Mouse (Mus musculus): Measurements from ENCODE around the gene Oaz1. TPM values are rescaled to one million over a fixed set of nuclear protein-coding genes. Genes with fewer than 3 reads are reported as not detected.

The Oaz1 gene
- total RNA-seq (2014; rRNA removed; ENCODE audit: low replicate concordance) (2,373 and 2,460 TPM in 2 replicates), polyA plus RNA-seq (2015; fragmentation: Nextera tagmentation; extraction: Ambion mirVana) (1,975 and 1,990 TPM in 2 replicates)

DNA sequence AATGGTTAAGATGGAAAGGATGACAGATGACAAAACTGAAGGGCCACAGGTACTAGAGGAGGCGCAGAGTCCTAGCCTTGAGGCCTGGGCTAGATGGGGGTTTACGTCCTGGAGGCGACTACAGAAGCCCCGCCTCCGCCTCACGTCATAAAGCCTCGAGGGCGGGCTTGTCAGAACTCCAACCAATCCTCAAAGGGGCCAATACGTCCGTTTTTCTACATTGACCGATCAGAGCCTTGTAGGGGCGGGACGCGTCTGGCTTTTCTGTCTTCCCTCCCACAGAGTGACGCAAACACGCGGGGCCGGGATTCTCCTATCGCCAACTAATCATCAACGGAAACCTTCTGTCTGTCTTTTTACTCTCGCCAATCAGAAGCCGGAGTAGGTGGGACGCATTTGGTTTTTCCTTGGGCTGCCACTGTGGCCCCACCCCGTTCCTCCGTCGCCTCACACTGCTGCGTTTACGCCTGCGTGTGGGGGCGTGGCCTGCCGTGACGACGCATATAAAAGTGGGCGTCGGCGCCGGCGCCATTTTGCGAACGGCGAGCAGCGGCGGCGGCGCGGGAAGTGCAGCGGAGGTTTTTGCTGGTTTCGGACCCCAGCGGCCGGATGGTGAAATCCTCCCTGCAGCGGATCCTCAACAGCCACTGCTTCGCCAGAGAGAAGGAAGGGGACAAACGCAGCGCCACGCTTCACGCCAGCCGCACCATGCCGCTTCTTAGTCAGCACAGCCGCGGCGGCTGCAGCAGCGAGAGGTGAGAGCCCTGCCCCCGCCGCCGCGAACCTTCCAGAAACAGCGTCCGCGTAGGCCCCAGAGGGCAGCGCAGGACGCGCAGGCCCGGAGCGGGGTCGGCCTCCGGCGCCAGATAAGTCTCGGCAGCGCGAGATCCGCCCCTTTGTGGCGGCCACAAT is at the start of gene Oaz1:
TSS of gene Oaz1 (plus strand) at position 506 of the 912 bp plus-strand sequence.
- TF ChIP-seq EP300 (IDR thresholded peaks at IDR 0.05; ENCODE audit: low read depth): no peak
- TF ChIP-seq CTCF (IDR thresholded peaks at IDR 0.05; ENCODE audit: low read depth): no peak
- DNase-seq (ENCODE audit: low spot score) (peak; percentile 99), ATAC-seq (ENCODE audit: insufficient read depth, low read depth) (peak; percentile 96)
- H3K4me2 ChIP-seq (ENCODE audit: low read depth, low read length): peak within 1 kb of the TSS; percentile 95
- H3K4me3 ChIP-seq (ENCODE audit: low read depth, low read length): peak within 1 kb of the TSS; percentile 88
- WGBS: under 1% methylated on average over 76 of the region's 82 CpGs
- H3K4me1 ChIP-seq (ENCODE audit: control insufficient read depth, insufficient read depth): peaks cover 20% of the 10 kb centered on the region
- H3K27ac ChIP-seq (ENCODE audit: low read depth): peak within 1 kb of the TSS; percentile 95
- H3K36me3 ChIP-seq (replicated peaks; ENCODE audit: control insufficient read depth, insufficient read depth, low read length): peaks cover 23% of the 10 kb centered on the region
- no peaks in the 10 kb centered on the region for H3K27me3 ChIP-seq (ENCODE audit: control insufficient read depth, insufficient read depth, low read length)
- H3K9me3 ChIP-seq (replicated peaks; ENCODE audit: control insufficient read depth, low read length): no peaks in the 10 kb centered on the region
- peak within 1 kb of the TSS; percentile 94 for H3K9ac ChIP-seq (replicated peaks; ENCODE audit: low read depth, low read length)

DNA sequence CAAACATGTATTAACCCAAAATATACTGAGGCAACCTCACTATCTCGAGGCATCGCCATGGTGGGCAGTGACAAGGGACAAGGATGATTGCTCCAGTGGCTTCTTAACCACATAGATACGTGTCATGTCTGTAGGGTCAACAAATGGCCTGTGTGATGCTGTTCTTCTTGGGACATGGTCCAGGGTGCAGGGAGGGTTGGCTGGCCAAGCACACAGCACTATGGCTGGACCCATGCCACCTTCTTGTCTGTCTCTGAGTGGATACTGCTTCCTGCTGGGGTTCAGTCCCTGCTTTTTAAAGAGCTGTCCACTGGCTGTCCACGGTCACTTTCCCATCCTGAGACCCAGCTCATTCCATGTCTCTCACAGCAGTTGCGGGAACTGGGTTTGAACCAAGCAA is 49.3 kb upstream of the Oaz1 start:
- Histone ChIP-seq H3K9ac (replicated peaks; ENCODE audit: low read depth, low read length) (no peak overlapping the region), H3K9me3 (replicated peaks; ENCODE audit: control insufficient read depth, low read length) (no peaks in the 10 kb centered on the region), H3K36me3 (replicated peaks; ENCODE audit: control insufficient read depth, insufficient read depth, low read length) (peaks cover 82% of the 10 kb centered on the region), H3K27me3 (ENCODE audit: control insufficient read depth, insufficient read depth, low read length) (no peaks in the 10 kb centered on the region), H3K4me2 (ENCODE audit: low read depth, low read length) (no peak overlapping the region), H3K27ac (ENCODE audit: low read depth) (no peak overlapping the region), H3K4me3 (ENCODE audit: low read depth, low read length) (no peak overlapping the region), H3K4me1 (ENCODE audit: control insufficient read depth, insufficient read depth) (peaks cover 29% of the 10 kb centered on the region)
- TF ChIP-seq EP300 (IDR thresholded peaks at IDR 0.05; ENCODE audit: low read depth) (no peak), CTCF (IDR thresholded peaks at IDR 0.05; ENCODE audit: low read depth) (no peak)
- WGBS: 75% methylated on average over 5 of the region's 5 CpGs
- no peak for ATAC-seq (ENCODE audit: insufficient read depth, low read depth)
- DNase-seq (ENCODE audit: low spot score): no peak

DNA sequence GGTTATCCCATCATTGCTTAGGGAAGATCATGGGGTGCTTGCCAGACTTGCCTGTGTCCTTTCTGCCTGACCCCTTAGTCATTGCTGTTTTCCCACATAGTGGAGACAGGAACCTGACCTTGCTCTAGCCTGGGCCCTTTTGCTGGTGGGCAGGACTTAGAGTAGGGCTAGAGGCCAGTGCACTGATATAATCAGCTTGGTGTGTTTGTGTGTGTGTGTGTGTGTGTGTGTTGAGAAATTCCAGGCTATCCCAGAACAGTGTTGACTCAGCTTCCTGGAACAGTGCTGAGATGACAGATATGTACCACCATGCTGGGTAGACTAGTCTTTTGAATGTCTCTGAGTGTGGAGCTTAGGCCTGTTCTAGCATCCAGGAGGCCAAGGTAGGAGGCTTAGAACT is 46.9 kb upstream of the Oaz1 start:
- no peaks in the 10 kb centered on the region for H3K9me3 ChIP-seq (replicated peaks; ENCODE audit: control insufficient read depth, low read length)
- H3K4me1 ChIP-seq (ENCODE audit: control insufficient read depth, insufficient read depth): peaks cover 14% of the 10 kb centered on the region
- no peak overlapping the region for H3K4me2 ChIP-seq (ENCODE audit: low read depth, low read length)
- TF ChIP-seq CTCF (IDR thresholded peaks at IDR 0.05; ENCODE audit: low read depth): no peak
- TF ChIP-seq EP300 (IDR thresholded peaks at IDR 0.05; ENCODE audit: low read depth): no peak
- DNase-seq (ENCODE audit: low spot score) (no peak), ATAC-seq (ENCODE audit: insufficient read depth, low read depth) (no peak)
- H3K27me3 ChIP-seq (ENCODE audit: control insufficient read depth, insufficient read depth, low read length): no peaks in the 10 kb centered on the region
- no peak overlapping the region for H3K27ac ChIP-seq (ENCODE audit: low read depth)
- H3K9ac ChIP-seq (replicated peaks; ENCODE audit: low read depth, low read length): no peak overlapping the region
- peaks cover 86% of the 10 kb centered on the region for H3K36me3 ChIP-seq (replicated peaks; ENCODE audit: control insufficient read depth, insufficient read depth, low read length)
- H3K4me3 ChIP-seq (ENCODE audit: low read depth, low read length): no peak overlapping the region

DNA sequence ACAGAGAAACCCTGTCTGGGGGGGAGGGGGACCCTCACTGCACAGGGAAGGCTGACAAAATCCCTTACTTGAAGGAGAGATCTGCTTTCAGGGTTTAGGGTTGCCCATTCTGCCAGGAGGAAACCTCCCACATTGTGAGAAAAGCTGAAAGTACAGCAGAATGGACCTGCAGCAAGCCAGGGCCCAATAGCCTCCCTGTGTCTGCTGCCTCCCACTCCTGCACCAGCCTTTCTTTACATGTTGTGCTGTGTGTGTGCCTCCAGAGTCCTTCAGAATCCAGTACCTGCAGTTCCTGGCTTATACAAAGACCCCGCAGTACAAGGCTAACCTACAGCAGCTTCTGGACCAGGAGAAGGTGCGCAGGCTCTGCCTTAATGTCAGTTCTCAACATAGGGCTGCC is 42.2 kb upstream of the Oaz1 start:
- no peak for DNase-seq (ENCODE audit: low spot score)
- Histone ChIP-seq H3K36me3 (replicated peaks; ENCODE audit: control insufficient read depth, insufficient read depth, low read length) (peaks cover 90% of the 10 kb centered on the region), H3K4me2 (ENCODE audit: low read depth, low read length) (no peak overlapping the region), H3K27ac (ENCODE audit: low read depth) (no peak overlapping the region), H3K4me3 (ENCODE audit: low read depth, low read length) (no peak overlapping the region), H3K4me1 (ENCODE audit: control insufficient read depth, insufficient read depth) (peaks cover 6% of the 10 kb centered on the region), H3K9me3 (replicated peaks; ENCODE audit: control insufficient read depth, low read length) (no peaks in the 10 kb centered on the region), H3K27me3 (ENCODE audit: control insufficient read depth, insufficient read depth, low read length) (no peaks in the 10 kb centered on the region), H3K9ac (replicated peaks; ENCODE audit: low read depth, low read length) (no peak overlapping the region)
- ATAC-seq (ENCODE audit: insufficient read depth, low read depth): no peak
- WGBS: 100% methylated on average over 2 of the region's 2 CpGs
- TF ChIP-seq CTCF (IDR thresholded peaks at IDR 0.05; ENCODE audit: low read depth) (no peak), EP300 (IDR thresholded peaks at IDR 0.05; ENCODE audit: low read depth) (no peak)

DNA sequence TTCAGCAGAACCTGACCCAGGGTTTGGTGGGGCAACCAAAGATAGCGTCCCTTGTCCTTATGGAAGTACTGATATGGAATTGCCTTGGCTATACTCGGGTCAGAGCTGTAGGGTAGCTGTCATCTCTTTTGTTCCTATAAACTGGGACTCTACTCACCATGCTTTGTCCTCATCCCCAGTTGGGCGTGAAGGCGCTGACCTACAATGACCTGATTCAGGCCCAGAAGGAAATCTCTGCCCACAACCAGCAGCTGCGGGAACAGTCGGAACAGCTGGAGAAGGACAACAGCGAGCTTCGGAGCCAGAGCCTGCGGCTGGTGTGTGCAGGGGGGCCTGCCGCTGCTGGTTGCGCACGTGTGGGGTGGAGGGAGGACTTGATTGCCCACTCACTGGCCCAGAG is 41.6 kb upstream of the Oaz1 start:
- H3K36me3 ChIP-seq (replicated peaks; ENCODE audit: control insufficient read depth, insufficient read depth, low read length): peaks cover 92% of the 10 kb centered on the region
- 87% methylated on average over 12 of the region's 12 CpGs for WGBS
- H3K9ac ChIP-seq (replicated peaks; ENCODE audit: low read depth, low read length): no peak overlapping the region
- no peaks in the 10 kb centered on the region for H3K9me3 ChIP-seq (replicated peaks; ENCODE audit: control insufficient read depth, low read length)
- no peak overlapping the region for H3K27ac ChIP-seq (ENCODE audit: low read depth)
- ATAC-seq (ENCODE audit: insufficient read depth, low read depth): no peak
- DNase-seq (ENCODE audit: low spot score): no peak
- no peak overlapping the region for H3K4me3 ChIP-seq (ENCODE audit: low read depth, low read length)
- peaks cover 6% of the 10 kb centered on the region for H3K4me1 ChIP-seq (ENCODE audit: control insufficient read depth, insufficient read depth)
- no peaks in the 10 kb centered on the region for H3K27me3 ChIP-seq (ENCODE audit: control insufficient read depth, insufficient read depth, low read length)
- no peak for TF ChIP-seq CTCF (IDR thresholded peaks at IDR 0.05; ENCODE audit: low read depth)
- no peak for TF ChIP-seq EP300 (IDR thresholded peaks at IDR 0.05; ENCODE audit: low read depth)
- H3K4me2 ChIP-seq (ENCODE audit: low read depth, low read length): no peak overlapping the region

Measured in heart, postnatal 0 days (tissue).